Mouse (Mus musculus): ENCODE measurements around the gene Kif24. TPM values are rescaled to one million over a fixed set of nuclear protein-coding genes. Genes with fewer than 3 reads are reported as not detected.
A peak's percentile ranks its signal among the peaks of the same experiment; 100 is the strongest.

Gene Kif24
- polyA plus RNA-seq, 1 experiment from 2014 or later: 2.9 TPM

DNA sequence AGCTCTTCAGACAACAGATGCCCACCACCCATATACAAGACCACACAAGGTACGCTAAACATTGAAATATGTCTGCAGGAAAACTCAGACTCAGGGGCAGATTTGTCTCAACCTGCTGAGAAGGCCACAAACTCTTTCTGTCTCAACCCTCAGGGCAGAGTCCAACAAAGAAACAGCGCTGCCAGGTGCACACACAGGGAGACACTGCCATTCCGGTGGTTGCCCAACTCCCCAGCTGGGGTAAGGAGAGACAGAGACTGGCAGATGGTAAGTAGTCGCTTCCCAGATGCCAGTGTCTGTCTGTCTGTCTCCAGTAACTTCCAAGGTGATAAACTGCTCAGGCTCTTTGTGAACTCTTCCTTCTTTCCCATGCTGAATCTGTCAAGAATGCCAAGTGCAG, 36.1 kb upstream of the Kif24 start:
- Histone ChIP-seq H3K9me3 (no peaks in the 10 kb centered on the region), H3K27ac (replicated peaks) (no peak overlapping the region), H3K4me2 (no peak overlapping the region), H3K36me3 (no peaks in the 10 kb centered on the region), H3K27me3 (peaks cover 47% of the 10 kb centered on the region), H3K4me1 (replicated peaks) (peaks cover 46% of the 10 kb centered on the region), H3K4me3 (no peak overlapping the region), H3K9ac (no peak overlapping the region)
- no peak for ATAC-seq (ENCODE audit: low FRiP score, low read depth)
- 67% methylated on average over 4 of the region's 4 CpGs for WGBS

DNA sequence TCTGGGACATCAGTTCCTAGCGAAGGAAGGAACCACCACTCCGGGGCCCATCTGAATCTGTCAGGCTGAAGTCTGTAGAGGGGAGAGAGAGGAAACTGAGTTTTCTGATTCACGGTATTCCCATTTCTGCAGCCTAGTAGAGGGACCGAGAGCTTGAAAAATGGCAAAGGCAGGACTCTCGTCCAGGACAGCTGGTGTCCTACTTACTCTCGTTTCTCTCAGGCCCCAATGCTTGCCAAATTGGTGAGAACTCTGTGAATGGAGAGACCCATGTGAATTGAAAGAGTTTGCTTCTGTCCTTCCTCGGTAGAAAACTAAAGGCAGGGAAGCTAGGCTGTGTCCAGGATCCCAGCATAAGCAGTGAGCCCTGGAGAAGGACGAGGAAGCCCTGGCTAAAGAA, 34.9 kb upstream of the Kif24 start:
- H3K9me3 ChIP-seq: no peaks in the 10 kb centered on the region
- ATAC-seq (ENCODE audit: low FRiP score, low read depth): no peak
- no peak overlapping the region for H3K9ac ChIP-seq
- peaks cover 47% of the 10 kb centered on the region for H3K27me3 ChIP-seq
- 58% methylated on average over 8 of the region's 8 CpGs for WGBS
- no peak overlapping the region; the same call in 1 of the 2 replicates for H3K4me3 ChIP-seq
- H3K36me3 ChIP-seq: no peaks in the 10 kb centered on the region
- H3K4me2 ChIP-seq: peak overlapping the region; percentile 57; the same call in 1 of the 2 replicates
- peaks cover 46% of the 10 kb centered on the region for H3K4me1 ChIP-seq (replicated peaks)
- H3K27ac ChIP-seq (replicated peaks): no peak overlapping the region

DNA sequence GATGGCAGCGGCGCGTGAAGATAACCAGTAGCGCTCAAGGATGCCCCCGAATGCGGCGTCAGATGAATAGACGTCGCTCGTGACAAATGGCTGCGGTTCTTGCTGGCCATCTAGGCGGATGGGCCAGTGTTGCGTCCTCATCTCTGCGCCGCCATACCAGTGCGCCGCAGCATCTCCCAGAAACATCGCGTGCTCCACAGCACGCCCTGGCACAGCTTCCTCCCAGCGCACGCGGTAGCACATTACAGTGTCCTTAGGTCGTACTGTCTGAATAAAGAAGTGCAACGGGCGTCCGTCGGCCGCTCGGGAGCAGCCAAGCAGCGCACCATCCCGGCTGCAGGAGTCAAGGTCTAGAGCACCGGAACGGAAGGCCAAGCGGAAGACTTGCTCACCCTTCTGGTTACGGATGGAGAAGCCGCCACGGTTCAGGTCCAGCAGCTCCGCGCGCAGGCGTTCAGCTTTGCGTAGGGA, 34.3 kb upstream of the Kif24 start:
- peaks cover 47% of the 10 kb centered on the region for H3K27me3 ChIP-seq
- H3K4me1 ChIP-seq (replicated peaks): peaks cover 46% of the 10 kb centered on the region
- no peak overlapping the region for H3K27ac ChIP-seq (replicated peaks)
- peak overlapping the region; percentile 57 for H3K4me2 ChIP-seq
- H3K9me3 ChIP-seq: no peaks in the 10 kb centered on the region
- H3K9ac ChIP-seq: peak overlapping the region; percentile 22
- whole genome bisulfite sequencing: 10% methylated on average over 43 of the region's 43 CpGs
- ATAC-seq (ENCODE audit: low FRiP score, low read depth): no peak
- no peaks in the 10 kb centered on the region for H3K36me3 ChIP-seq
- peak overlapping the region; percentile 36 for H3K4me3 ChIP-seq

DNA sequence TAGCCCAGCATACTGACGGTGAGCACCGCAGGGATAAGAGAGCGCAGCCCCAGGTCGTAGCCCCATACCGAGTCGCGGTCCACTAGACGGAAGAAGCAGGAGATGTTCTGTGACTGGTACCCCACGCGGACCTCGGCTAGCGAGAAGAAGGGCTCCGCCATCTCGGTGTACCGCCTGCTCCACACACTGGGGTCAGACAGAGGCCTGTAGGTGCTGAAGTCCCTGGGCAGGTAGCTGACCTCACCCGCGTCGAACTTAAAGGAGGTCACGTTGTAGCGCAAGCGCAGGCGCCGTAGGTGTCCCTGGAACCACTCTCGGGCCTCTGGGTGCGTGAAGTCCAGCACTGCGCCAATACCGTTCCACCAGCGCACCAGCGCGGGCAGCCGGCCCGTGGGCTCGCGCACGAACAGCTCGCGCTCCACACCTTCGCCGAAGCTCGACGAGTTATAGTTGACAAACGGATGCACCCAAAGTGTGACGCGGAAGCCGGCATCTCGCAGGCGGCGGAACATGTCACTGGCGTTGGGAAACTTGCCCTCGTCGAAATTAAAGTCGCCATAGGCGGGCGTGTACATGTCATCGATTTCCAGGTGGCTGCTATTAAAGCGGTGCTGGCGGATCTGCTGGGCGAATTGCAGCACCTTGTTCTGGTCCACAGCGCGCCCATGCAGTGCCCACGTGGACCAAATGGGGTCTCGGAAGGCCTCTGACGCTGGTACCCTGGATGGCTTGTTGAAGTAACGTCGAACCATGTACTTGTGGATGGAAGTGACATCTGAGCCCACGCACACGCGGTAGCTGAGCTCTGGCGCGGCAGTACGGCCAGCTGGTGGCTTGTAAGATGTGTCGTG, 33.5 kb upstream of the Kif24 start:
- 12% methylated on average over 72 of the region's 72 CpGs for WGBS
- Histone ChIP-seq H3K9ac (no peak overlapping the region; the same call in 1 of the 2 replicates), H3K36me3 (no peaks in the 10 kb centered on the region), H3K27ac (replicated peaks) (no peak overlapping the region), H3K4me2 (peak overlapping the region; percentile 57), H3K4me3 (peak overlapping the region; percentile 36), H3K4me1 (replicated peaks) (peaks cover 43% of the 10 kb centered on the region), H3K9me3 (no peaks in the 10 kb centered on the region), H3K27me3 (peaks cover 47% of the 10 kb centered on the region)
- ATAC-seq (ENCODE audit: low FRiP score, low read depth): no peak

DNA sequence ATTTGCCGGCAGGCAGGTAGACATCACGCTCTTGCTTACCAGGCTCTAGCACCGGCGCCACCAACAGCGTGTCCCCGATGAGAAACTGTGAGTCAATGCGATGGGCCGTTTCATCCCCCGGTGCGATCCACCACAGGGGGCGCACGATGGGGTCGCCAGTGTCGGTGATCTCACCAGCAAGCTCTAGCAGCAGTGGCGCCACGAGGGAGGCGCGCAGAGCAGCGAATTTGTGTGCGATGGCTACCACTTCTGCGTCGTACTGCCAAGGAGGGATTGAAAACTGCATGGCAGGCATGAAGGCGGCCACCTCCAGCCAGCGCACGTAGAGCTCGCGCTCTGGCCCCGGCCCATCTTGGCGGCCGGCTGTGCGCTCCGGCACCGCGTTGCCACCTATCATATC, 32.9 kb upstream of the Kif24 start:
- no peaks in the 10 kb centered on the region for H3K9me3 ChIP-seq
- no peak for ATAC-seq (ENCODE audit: low FRiP score, low read depth)
- WGBS: 5% methylated on average over 34 of the region's 34 CpGs
- H3K36me3 ChIP-seq: no peaks in the 10 kb centered on the region
- peaks cover 36% of the 10 kb centered on the region for H3K4me1 ChIP-seq (replicated peaks)
- no peak overlapping the region for H3K27ac ChIP-seq (replicated peaks)
- peaks cover 47% of the 10 kb centered on the region for H3K27me3 ChIP-seq
- H3K9ac ChIP-seq: no peak overlapping the region; the same call in 1 of the 2 replicates
- H3K4me2 ChIP-seq: peak overlapping the region; percentile 57
- peak overlapping the region; percentile 36 for H3K4me3 ChIP-seq

DNA sequence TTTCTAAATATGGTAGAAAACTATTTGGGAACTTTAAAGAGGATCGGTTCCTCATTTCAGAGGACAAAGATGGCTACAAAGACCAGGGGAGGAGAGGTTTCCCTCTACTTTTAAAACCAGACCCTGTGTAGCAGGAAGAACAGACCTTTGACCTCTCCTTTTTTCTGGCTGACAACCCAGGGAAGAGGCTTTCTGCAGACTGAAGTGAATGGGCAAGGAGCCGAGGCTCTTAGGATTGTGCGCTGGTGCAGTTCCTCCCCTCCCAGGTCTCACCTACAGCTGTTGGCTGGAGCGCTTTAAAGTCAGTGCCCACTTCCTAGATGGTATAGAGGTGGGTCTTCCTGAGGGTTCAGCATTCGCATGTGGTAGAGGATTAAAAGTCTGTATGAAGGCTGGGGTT, 32.4 kb upstream of the Kif24 start:
- Histone ChIP-seq H3K9ac (no peak overlapping the region), H3K27ac (replicated peaks) (no peak overlapping the region), H3K4me1 (replicated peaks) (peaks cover 31% of the 10 kb centered on the region), H3K27me3 (peaks cover 47% of the 10 kb centered on the region), H3K4me3 (peak overlapping the region; percentile 36), H3K36me3 (no peaks in the 10 kb centered on the region), H3K4me2 (peak overlapping the region; percentile 57), H3K9me3 (no peaks in the 10 kb centered on the region)
- WGBS: 56% methylated on average over 5 of the region's 5 CpGs
- no peak for ATAC-seq (ENCODE audit: low FRiP score, low read depth)

DNA sequence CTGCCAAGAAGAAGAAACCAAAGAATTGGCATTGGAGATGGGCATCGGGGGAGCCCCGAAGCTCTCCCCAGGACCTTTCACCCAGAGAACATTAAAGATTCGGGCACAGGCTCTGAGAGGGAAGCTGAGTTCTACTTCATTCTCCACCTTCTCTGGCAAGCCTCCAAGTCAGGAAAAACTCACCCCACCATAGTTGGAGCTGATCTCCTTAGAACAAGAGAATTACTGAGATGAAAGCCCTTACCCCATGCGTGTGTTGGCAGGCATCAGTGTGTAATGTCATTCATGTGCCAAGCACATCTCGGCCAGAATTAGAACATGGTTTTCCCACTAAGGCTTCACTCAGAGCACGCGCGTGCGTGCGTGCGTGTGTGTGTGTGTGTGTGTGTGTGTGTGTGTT, 31.2 kb upstream of the Kif24 start:
- ATAC-seq (ENCODE audit: low FRiP score, low read depth): peak; percentile 77
- peaks cover 42% of the 10 kb centered on the region for H3K27me3 ChIP-seq

DNA sequence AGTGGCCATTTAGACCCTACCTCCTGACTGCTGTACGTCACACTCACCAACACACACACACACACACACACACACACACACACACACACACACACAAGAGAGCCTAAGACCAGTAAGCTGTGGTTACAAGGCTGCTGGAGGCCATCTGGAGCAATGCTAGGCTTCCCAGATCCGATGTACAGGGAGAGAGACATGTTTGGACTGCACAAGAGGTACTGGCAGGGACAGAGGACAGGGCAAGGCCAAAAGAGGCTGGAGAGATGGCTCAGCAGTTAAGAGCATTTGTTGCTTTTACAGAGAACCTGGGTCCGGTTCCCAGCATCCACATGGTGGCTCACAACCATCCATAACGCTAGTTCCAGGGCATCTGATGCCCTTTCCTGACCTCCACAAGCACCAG, 30.4 kb upstream of the Kif24 start:
- H3K4me1 ChIP-seq (replicated peaks): peaks cover 27% of the 10 kb centered on the region
- H3K4me2 ChIP-seq: no peak overlapping the region
- H3K9ac ChIP-seq: no peak overlapping the region
- H3K27ac ChIP-seq (replicated peaks): no peak overlapping the region
- no peaks in the 10 kb centered on the region for H3K36me3 ChIP-seq
- H3K27me3 ChIP-seq: peaks cover 34% of the 10 kb centered on the region
- H3K4me3 ChIP-seq: no peak overlapping the region
- ATAC-seq (ENCODE audit: low FRiP score, low read depth): no peak
- WGBS: 85% methylated on average over 4 of the region's 4 CpGs
- no peaks in the 10 kb centered on the region for H3K9me3 ChIP-seq

More for the DNA sequence above, 31.2 kb upstream of the Kif24 start:
- H3K4me2 ChIP-seq: no peak overlapping the region
- H3K9ac ChIP-seq: no peak overlapping the region
- H3K4me3 ChIP-seq: no peak overlapping the region
- H3K36me3 ChIP-seq: no peaks in the 10 kb centered on the region
- H3K27ac ChIP-seq (replicated peaks): no peak overlapping the region
- H3K9me3 ChIP-seq: no peaks in the 10 kb centered on the region
- WGBS: 56% methylated on average over 11 of the region's 11 CpGs
- H3K4me1 ChIP-seq (replicated peaks): peaks cover 27% of the 10 kb centered on the region

DNA sequence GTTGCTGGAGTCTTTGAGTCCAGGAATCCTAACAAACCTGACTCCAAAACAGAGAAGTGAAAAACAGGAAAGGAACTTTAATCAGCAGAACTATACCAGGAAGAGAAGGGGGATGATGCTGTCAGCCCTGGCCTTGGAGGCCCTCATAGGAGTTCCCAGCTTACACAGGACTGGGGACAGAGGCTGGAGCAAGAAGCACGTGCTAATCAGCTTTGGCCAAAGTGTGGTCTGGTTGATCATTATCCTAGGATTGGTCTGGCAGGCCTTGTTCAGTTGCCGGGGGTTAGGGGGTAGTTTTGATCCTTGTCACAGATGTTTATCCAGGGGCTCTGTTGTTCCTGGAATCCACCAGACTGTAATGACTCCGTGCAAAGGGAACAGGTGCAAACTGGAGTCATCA, 29.7 kb upstream of the Kif24 start:
- H3K9me3 ChIP-seq: no peaks in the 10 kb centered on the region
- no peak overlapping the region for H3K4me3 ChIP-seq
- H3K9ac ChIP-seq: no peak overlapping the region
- H3K27me3 ChIP-seq: peaks cover 27% of the 10 kb centered on the region
- no peaks in the 10 kb centered on the region for H3K36me3 ChIP-seq
- WGBS: 44% methylated on average over 3 of the region's 3 CpGs
- ATAC-seq (ENCODE audit: low FRiP score, low read depth): no peak
- peaks cover 27% of the 10 kb centered on the region for H3K4me1 ChIP-seq (replicated peaks)
- no peak overlapping the region for H3K4me2 ChIP-seq
- no peak overlapping the region for H3K27ac ChIP-seq (replicated peaks)

DNA sequence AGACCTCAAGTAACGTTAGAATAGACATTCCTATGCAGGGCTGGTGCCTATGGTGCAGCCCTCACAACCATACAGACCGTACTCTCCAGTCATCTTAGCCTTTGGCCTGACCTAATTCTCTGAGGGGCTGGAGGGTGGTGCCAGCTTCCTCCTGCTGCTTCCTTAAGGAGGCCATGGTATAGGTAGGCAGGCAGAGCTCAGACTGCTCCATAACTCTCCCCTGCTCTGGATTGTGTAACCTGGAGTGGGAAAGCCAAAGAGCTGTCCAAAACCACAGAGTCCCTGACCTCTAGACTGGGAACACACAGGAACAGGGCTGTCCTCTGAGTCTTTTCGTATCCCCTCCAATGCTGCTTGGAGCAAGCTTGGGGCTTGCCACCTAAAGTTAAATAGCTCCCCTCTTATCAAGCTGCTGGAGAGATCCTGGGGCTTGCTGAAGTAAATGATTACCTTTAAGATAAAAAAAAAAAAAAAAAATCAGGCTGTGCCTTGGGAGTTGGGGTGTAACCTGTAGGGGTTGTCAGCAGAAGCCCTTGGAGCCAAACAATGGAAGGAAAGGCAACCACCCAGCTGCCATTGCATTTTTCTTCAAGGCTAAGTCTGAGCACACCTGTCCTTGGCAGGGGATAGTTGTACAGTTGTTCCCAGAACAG, 28.9 kb upstream of the Kif24 start:
- Histone ChIP-seq H3K9ac (no peak overlapping the region), H3K4me1 (replicated peaks) (peaks cover 19% of the 10 kb centered on the region), H3K9me3 (no peaks in the 10 kb centered on the region), H3K4me2 (no peak overlapping the region), H3K27me3 (peaks cover 21% of the 10 kb centered on the region), H3K36me3 (no peaks in the 10 kb centered on the region), H3K27ac (replicated peaks) (no peak overlapping the region), H3K4me3 (no peak overlapping the region)
- no peak for ATAC-seq (ENCODE audit: low FRiP score, low read depth)
- 80% methylated on average over 3 of the region's 3 CpGs for WGBS

DNA sequence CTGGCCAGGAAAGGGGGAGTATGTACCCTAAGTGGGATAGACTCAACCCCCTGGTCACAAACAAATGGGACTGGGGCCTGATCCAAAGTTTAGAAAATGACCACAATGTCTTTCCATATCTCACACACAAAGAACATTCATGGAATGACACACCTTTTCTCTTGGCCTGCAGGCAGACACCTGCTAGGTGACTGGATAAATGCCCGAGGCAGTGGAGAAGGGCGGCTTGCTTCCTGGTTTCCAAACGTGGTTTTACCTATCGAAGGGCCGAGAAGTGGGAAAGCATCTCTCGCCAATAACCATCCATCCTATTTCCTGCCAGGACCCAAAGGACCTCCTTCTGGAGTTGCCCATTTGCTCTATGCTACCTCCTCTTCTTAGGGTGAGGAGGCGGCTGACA, 28.3 kb upstream of the Kif24 start:
- H3K9me3 ChIP-seq: no peaks in the 10 kb centered on the region
- H3K4me1 ChIP-seq (replicated peaks): peaks cover 13% of the 10 kb centered on the region
- no peak overlapping the region for H3K9ac ChIP-seq
- no peak overlapping the region for H3K27ac ChIP-seq (replicated peaks)
- H3K27me3 ChIP-seq: peaks cover 15% of the 10 kb centered on the region
- WGBS: 83% methylated on average over 7 of the region's 7 CpGs
- H3K36me3 ChIP-seq: no peaks in the 10 kb centered on the region
- H3K4me2 ChIP-seq: no peak overlapping the region
- no peak for ATAC-seq (ENCODE audit: low FRiP score, low read depth)
- no peak overlapping the region for H3K4me3 ChIP-seq

DNA sequence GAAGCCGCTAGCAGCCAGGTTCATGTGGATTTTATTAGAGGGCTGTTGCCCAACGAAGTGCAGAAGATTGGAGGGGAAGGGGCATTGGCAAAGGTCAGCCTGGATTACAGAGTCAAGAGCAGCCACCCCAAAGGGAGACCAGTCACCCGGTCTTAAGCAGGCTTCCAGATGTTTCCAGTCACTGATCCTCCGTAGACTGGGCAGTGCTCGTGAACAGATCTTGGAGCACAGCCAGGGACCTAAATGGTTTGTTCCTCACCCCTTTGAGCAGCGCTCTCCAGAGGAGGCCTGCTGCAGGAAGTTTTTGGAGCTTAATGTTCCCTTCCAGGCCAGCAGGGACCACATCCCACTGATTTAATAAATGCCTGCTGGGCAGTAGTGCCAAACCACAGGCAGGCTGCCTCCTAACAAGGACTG, 16.9 kb upstream of the Kif24 start:
- Histone ChIP-seq H3K4me3 (no peak overlapping the region), H3K9ac (no peak overlapping the region), H3K9me3 (no peaks in the 10 kb centered on the region), H3K4me2 (no peak overlapping the region), H3K27me3 (no peaks in the 10 kb centered on the region), H3K27ac (replicated peaks) (no peak overlapping the region; the same call in 1 of the 2 replicates), H3K36me3 (peaks cover 10% of the 10 kb centered on the region; the same call in 1 of the 2 replicates), H3K4me1 (replicated peaks) (peaks cover 6% of the 10 kb centered on the region; the same call in 1 of the 2 replicates)
- WGBS: 55% methylated on average over 6 of the region's 6 CpGs
- peak; percentile 48; the same call in 1 of the 2 replicates for ATAC-seq (ENCODE audit: low FRiP score, low read depth)
